Mouse (Mus musculus) thymus, adult 2 months (tissue): Measurements from ENCODE around the gene Olfr601.

Experiments used
- CTCF ChIP-seq: fragments of 200-500 bp; IDR thresholded peaks from 2 replicates; pipeline ENCODE4 v1.5.1; 2012; ENCODE audit warnings: mild to moderate bottlenecking, control low read depth, low read length, moderate library complexity, borderline replicate concordance; ENCODE audit not compliant: control insufficient read depth, poor library complexity, insufficient read depth; ENCODE audit errors: extremely low read depth
- POLR2A ChIP-seq: fragments of 200-500 bp; IDR thresholded peaks from 2 replicates; pipeline ENCODE4 v1.6.1; 2012; ENCODE audit warnings: mild to moderate bottlenecking, low read length, control low read depth, moderate library complexity; ENCODE audit not compliant: control insufficient read depth, poor library complexity, insufficient read depth; ENCODE audit errors: extremely low read depth

GRCm38 (mm10) chr7:103386077-103386476 is 23.6 kb upstream of the Olfr601 start, which contains the start of gene Olfr603:
- TF ChIP-seq POLR2A (no peak), CTCF (no peak)
